Mouse (Mus musculus) lung, postnatal 0 days (tissue): ENCODE results near the gene Hadh.

Experiments
- CTCF ChIP-seq: IDR thresholded peaks from 2 replicates; pipeline ENCODE4 v1.5.1; 2016; ENCODE audit warnings: antibody characterized with exemption, mild to moderate bottlenecking
- EP300 ChIP-seq: IDR thresholded peaks from 2 replicates; pipeline ENCODE4 v1.6.1; 2016; ENCODE audit warnings: antibody characterized with exemption, mild to moderate bottlenecking, control low read depth

DNA sequence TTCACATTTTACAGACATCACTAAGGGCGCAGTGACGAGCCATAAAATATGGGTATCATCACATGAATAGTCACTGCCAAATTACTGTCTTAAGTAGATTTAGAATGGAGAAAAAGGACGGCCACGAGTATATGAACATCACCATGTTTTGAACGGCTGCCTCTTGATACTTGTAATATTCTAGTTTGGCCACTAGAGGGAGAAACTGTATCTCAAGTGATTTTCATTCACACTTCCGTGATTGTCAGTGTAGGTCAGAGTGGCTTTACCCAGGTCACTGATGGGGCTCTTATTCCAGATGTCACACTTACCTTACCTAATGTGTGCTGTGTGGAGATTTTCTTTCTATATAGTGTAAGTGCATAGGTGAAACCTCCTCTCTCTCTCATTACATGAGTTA is 28.0 kb upstream of the Hadh start:
- TF ChIP-seq CTCF = peak; percentile 82
- TF ChIP-seq EP300 = no peak
